Mouse (Mus musculus): ENCODE data around the gene Map2k2.

DNA sequence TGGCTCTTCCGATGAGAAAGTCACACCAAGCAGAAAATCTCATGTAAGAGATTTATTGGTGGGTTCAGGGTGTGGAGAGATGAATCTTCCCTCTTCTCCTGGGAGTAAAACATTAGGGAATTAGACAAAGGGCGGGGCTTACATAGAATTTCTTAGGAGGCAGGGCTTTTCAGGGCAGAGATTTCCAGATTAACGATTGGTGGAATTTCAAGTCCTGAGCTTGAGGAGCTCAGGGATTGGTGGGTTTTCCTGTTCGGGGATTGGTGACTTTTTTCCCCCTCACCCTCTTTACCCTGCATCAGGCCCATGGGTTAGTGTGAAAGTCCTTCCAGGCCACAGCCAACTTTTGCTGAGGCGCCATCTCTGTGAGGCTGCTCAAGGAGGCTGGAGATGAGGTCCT is 37.0 kb upstream of the Map2k2 start:
- TF ChIP-seq CTCF (IDR thresholded peaks at IDR 0.05; ENCODE audit: low read depth) (no peak), EP300 (IDR thresholded peaks at IDR 0.05; ENCODE audit: low read depth) (no peak)

Measured in liver, embryonic 14.5 days (tissue).